Comparison of ENCODE assay signal across 8 mouse cellular contexts in genomic region chr6:137723898-137724297, GRCm38 (mm10). TPM values are rescaled to one million over a fixed set of nuclear protein-coding genes. Genes with fewer than 3 reads are reported as not detected.
A peak's percentile ranks its signal among the peaks of the same experiment; 100 is the strongest.
DNase-seq lines count a peak whose midpoint lies in the region; ATAC-seq and TF ChIP-seq lines count a peak whose summit lies in the region.

No protein-coding gene starts in this region.

- H3K9me3 ChIP-seq in kidney, postnatal 0 days (replicated peaks; ENCODE audit: low read length), result no peaks in the 10 kb centered on the region
- peaks cover 6% of the 10 kb centered on the region; the same call in 1 of the 2 replicates for H3K9me3 ChIP-seq in embryonic facial prominence, embryonic 14.5 days (ENCODE audit: control insufficient read depth, low read length)

- H3K27ac ChIP-seq in kidney, postnatal 0 days, result no peak overlapping the region
- no peak overlapping the region for H3K27ac ChIP-seq in embryonic facial prominence, embryonic 14.5 days (replicated peaks; ENCODE audit: low read depth, low read length)

- ATAC-seq in kidney, postnatal 0 days (replicated peaks; ENCODE audit: low FRiP score, low read depth), result no peak
- peak; percentile 60; the same call in 1 of the 2 replicates for ATAC-seq in embryonic facial prominence, embryonic 14.5 days (ENCODE audit: low read depth)

- H3K4me1 ChIP-seq in kidney, postnatal 0 days (replicated peaks; ENCODE audit: insufficient read depth, low read length), result no peaks in the 10 kb centered on the region
- no peaks in the 10 kb centered on the region for H3K4me1 ChIP-seq in embryonic facial prominence, embryonic 14.5 days (ENCODE audit: control insufficient read depth, insufficient read depth, low read length)

- H3K36me3 ChIP-seq in kidney, postnatal 0 days (ENCODE audit: insufficient read depth, low read length), result no peaks in the 10 kb centered on the region
- H3K36me3 ChIP-seq in embryonic facial prominence, embryonic 14.5 days (ENCODE audit: control insufficient read depth, insufficient read depth, low read length), result no peaks in the 10 kb centered on the region
- H3K36me3 ChIP-seq in splenic B cell, adult 2 months (ENCODE audit: control insufficient read depth, insufficient read depth, low read length, poor library complexity, severe bottlenecking), result no peaks in the 10 kb centered on the region

- H3K4me3 ChIP-seq in kidney, postnatal 0 days (replicated peaks; ENCODE audit: low read depth, low read length), result no peak overlapping the region
- H3K4me3 ChIP-seq in embryonic facial prominence, embryonic 14.5 days (ENCODE audit: low read depth, low read length), result no peak overlapping the region

- no peak overlapping the region for H3K4me2 ChIP-seq in kidney, postnatal 0 days (ENCODE audit: low read length)
- H3K4me2 ChIP-seq in embryonic facial prominence, embryonic 14.5 days (ENCODE audit: low read depth, low read length), result no peak overlapping the region

- DNase-seq in kidney, postnatal 0 days (ENCODE audit: low spot score), result peak; percentile 87
- DNase-seq in kidney, adult 11 months, result no peak
- peak; percentile 47 to 54 for DNase-seq in B cell, adult 2 months
- DNase-seq in MN1 (ENCODE audit: low spot score), result peak; percentile 72
- DNase-seq in embryonic facial prominence, embryonic 14.5 days (ENCODE audit: low spot score), result peak; percentile 88
- DNase-seq in large intestine, adult 2 months (ENCODE audit: low read depth, low spot score), result peak; percentile 59
- DNase-seq in splenic B cell, adult 2 months (ENCODE audit: low read depth, low spot score), result peak; percentile 76
- no peak for DNase-seq in adrenal gland, adult 8-10 months

- 5% methylated on average over 4 of the region's 4 CpGs for WGBS in kidney, postnatal 0 days
- 7% methylated on average over 4 of the region's 4 CpGs for WGBS in embryonic facial prominence, embryonic 14.5 days
- 4% methylated on average over 4 of the region's 4 CpGs for WGBS in large intestine, adult 2 months

- H3K27me3 ChIP-seq in kidney, postnatal 0 days (ENCODE audit: insufficient read depth, low read length), result no peaks in the 10 kb centered on the region
- no peaks in the 10 kb centered on the region; the same call in 1 of the 2 replicates for H3K27me3 ChIP-seq in embryonic facial prominence, embryonic 14.5 days (replicated peaks; ENCODE audit: control insufficient read depth, insufficient read depth, low read length)
- H3K27me3 ChIP-seq in splenic B cell, adult 2 months (ENCODE audit: control insufficient read depth, insufficient read depth, low read length, poor library complexity, severe bottlenecking), result no peaks in the 10 kb centered on the region

- peak; percentile 89 for TF ChIP-seq CTCF in kidney, postnatal 0 days (IDR thresholded peaks at IDR 0.05; ENCODE audit: low read depth)

- H3K9ac ChIP-seq in kidney, postnatal 0 days (ENCODE audit: low read depth, low read length), result no peak overlapping the region
- H3K9ac ChIP-seq in embryonic facial prominence, embryonic 14.5 days (ENCODE audit: low read depth, low read length), result no peak overlapping the region

RNA-seq across cellular contexts. Expression of gene Strap, which starts 11.0 kb away (rescaled TPM):
- 138 and 151 TPM in 2 replicates for polyA plus RNA-seq in kidney, postnatal 0 days (2015; fragmentation: Nextera tagmentation; extraction: Ambion mirVana)
- 161 and 176 TPM in 2 replicates for polyA plus RNA-seq in embryonic facial prominence, embryonic 14.5 days (2014; fragmentation: Nextera tagmentation; extraction: Ambion mirVana)
- 19.0 and 27.7 TPM in 2 replicates for polyA plus RNA-seq in large intestine, adult 2 months (2012; rRNA removed)
- total RNA-seq in adrenal gland, adult 8-10 months (2022), result 100 to 1,000 TPM in 3 of 4 experiments, 10 to 100 TPM in 1; 97.8 to 124 (median 106) TPM

RNA-seq across cellular contexts. Expression of gene Dera, which starts 30.4 kb away (rescaled TPM):
- polyA plus RNA-seq in kidney, postnatal 0 days (2015; fragmentation: Nextera tagmentation; extraction: Ambion mirVana), result 85.5 and 92.3 TPM in 2 replicates
- polyA plus RNA-seq in embryonic facial prominence, embryonic 14.5 days (2014; fragmentation: Nextera tagmentation; extraction: Ambion mirVana), result 35.4 and 40.8 TPM in 2 replicates
- 35.8 and 51.7 TPM in 2 replicates for polyA plus RNA-seq in large intestine, adult 2 months (2012; rRNA removed)
- 10 to 100 TPM; 14.2 to 21.2 (median 15.4) TPM for total RNA-seq in adrenal gland, adult 8-10 months (2022)

Comparison
In these comparisons a context has a peak if more than half of its experiments do, and no peak if none do; other contexts are left out.
1. DNase-seq: peak in kidney, postnatal 0 days (single experiment), B cell, adult 2 months (2 of 2), MN1 (single experiment), embryonic facial prominence, embryonic 14.5 days (single experiment), large intestine, adult 2 months (single experiment) and splenic B cell, adult 2 months (single experiment); none in kidney, adult 11 months (single experiment) and adrenal gland, adult 8-10 months (single experiment).